Mouse (Mus musculus) myocyte (in vitro differentiated cells): Measurements from ENCODE around the gene Dhcr24. TPM values are rescaled to one million over a fixed set of nuclear protein-coding genes. Genes with fewer than 3 reads are reported as not detected.

ENCODE experiments used
- H3K27me3 ChIP-seq: one replicate; pipeline ENCODE4 v1.6.1; 2011; ENCODE audit not compliant: control insufficient read depth, insufficient read depth, insufficient read length
- H3K36me3 ChIP-seq: one replicate; pipeline ENCODE4 v1.6.1; 2011; ENCODE audit not compliant: control insufficient read depth, insufficient read depth
- H3K4me2 ChIP-seq: one replicate; pipeline ENCODE4 v1.6.1; 2011; ENCODE audit warnings: low read depth, control low read depth
- H3K4me3 ChIP-seq: one replicate; pipeline ENCODE4 v1.5.1; 2011; ENCODE audit warnings: mild to moderate bottlenecking, control low read depth, moderate library complexity
- H3K79me2 ChIP-seq: one replicate; pipeline ENCODE4 v1.6.1; 2011; ENCODE audit not compliant: control insufficient read depth, insufficient read depth
- H3ac ChIP-seq: one replicate; pipeline ENCODE4 v1.6.1; 2011; ENCODE audit not compliant: control insufficient read depth, insufficient read length
- CEBPB ChIP-seq: IDR thresholded peaks from 2 replicates; pipeline ENCODE4 v1.6.1; 2011; ENCODE audit warnings: mild to moderate bottlenecking, moderate library complexity; ENCODE audit not compliant: poor library complexity, insufficient read depth, severe bottlenecking
- E2F4 ChIP-seq: IDR thresholded peaks from one replicate; pipeline ENCODE4 v1.6.1; 2011; ENCODE audit warnings: mild to moderate bottlenecking, control low read depth, moderate library complexity; ENCODE audit not compliant: insufficient read depth
- MAX ChIP-seq: IDR thresholded peaks from one replicate; pipeline ENCODE4 v1.6.1; 2011; ENCODE audit warnings: low read depth, mild to moderate bottlenecking, control low read depth
- MYOD1 ChIP-seq, 3 experiments: IDR thresholded peaks; one replicate each; pipeline ENCODE4 v1.6.1; 2011; ENCODE audit warnings: control low read depth in 2 of 3, low read depth in 2 of 3, mild to moderate bottlenecking in 2 of 3, moderate library complexity in 1 of 3; ENCODE audit not compliant: insufficient read length in 2 of 3, control insufficient read depth in 1 of 3
- MYOG ChIP-seq, 3 experiments: IDR thresholded peaks; one replicate each; pipeline ENCODE4 v1.6.1; 2011; ENCODE audit warnings: control low read depth in 2 of 3, low read depth in 2 of 3, mild to moderate bottlenecking in 2 of 3; ENCODE audit not compliant: insufficient read length in 2 of 3, control insufficient read depth in 1 of 3, insufficient read depth in 1 of 3
- POLR2A ChIP-seq: IDR thresholded peaks from one replicate; pipeline ENCODE4 v1.6.1; 2011; ENCODE audit warnings: low read depth, mild to moderate bottlenecking, control low read depth, moderate library complexity; ENCODE audit not compliant: insufficient read length
- POLR2AphosphoS2 ChIP-seq: IDR thresholded peaks from one replicate; pipeline ENCODE4 v1.6.1; 2011; ENCODE audit warnings: low read depth, control low read depth; ENCODE audit not compliant: insufficient read length
- REST ChIP-seq: IDR thresholded peaks from one replicate; pipeline ENCODE4 v1.6.1; 2011; ENCODE audit warnings: mild to moderate bottlenecking, control low read depth, moderate library complexity; ENCODE audit not compliant: insufficient read depth, insufficient read length
- SRF ChIP-seq: IDR thresholded peaks from one replicate; pipeline ENCODE4 v1.6.1; 2011; ENCODE audit warnings: low read depth; ENCODE audit not compliant: control insufficient read depth, insufficient read length
- TCF12 ChIP-seq: IDR thresholded peaks from one replicate; pipeline ENCODE4 v1.6.1; 2011; ENCODE audit warnings: mild to moderate bottlenecking, control low read depth; ENCODE audit not compliant: poor library complexity, insufficient read depth, severe bottlenecking
- TCF3 ChIP-seq: IDR thresholded peaks from one replicate; pipeline ENCODE4 v1.6.1; 2011; ENCODE audit warnings: low read depth, control low read depth; ENCODE audit not compliant: insufficient read length
- USF1 ChIP-seq: IDR thresholded peaks from one replicate; pipeline ENCODE4 v1.6.1; 2011; ENCODE audit warnings: low read depth, mild to moderate bottlenecking, control low read depth, moderate library complexity
- polyA plus RNA-seq: library from polyadenylated mRNA; unstranded; fragments of >200 nt; fragmentation: generic; extraction: Trizol; gene quantifications from one replicate; pipeline ENCODE4 v1.2.1, GENCODE M21; 2012; ENCODE audit warnings: missing spikeins

Dhcr24 gene
- polyA plus RNA-seq, 1 experiment: 116 TPM

GRCm38 (mm10) chr4:106559343-106560212, 1.3 kb upstream of the Dhcr24 start:
- no peaks in the 10 kb centered on the region for H3K27me3 ChIP-seq
- H3K4me3 ChIP-seq: peak overlapping the region; percentile 73
- H3K79me2 ChIP-seq: peaks cover 35% of the 10 kb centered on the region
- TF ChIP-seq SRF (no peak), MYOD1 (IDR thresholded peaks at IDR 0.05; ENCODE audit: control insufficient read depth in 1 of 3, insufficient read length in 2 of 3, low read depth in 2 of 3) (no peak), POLR2A (no peak), TCF12 (no peak), MAX (no peak), REST (no peak), CEBPB (no peak), TCF3 (no peak), MYOG (IDR thresholded peaks at IDR 0.05; ENCODE audit: control insufficient read depth in 1 of 3, insufficient read depth in 1 of 3, insufficient read length in 2 of 3, low read depth in 2 of 3) (no peak), E2F4 (no peak), POLR2AphosphoS2 (no peak), USF1 (no peak)
- H3K36me3 ChIP-seq: no peaks in the 10 kb centered on the region
- H3ac ChIP-seq: no peak overlapping the region
- no peak overlapping the region for H3K4me2 ChIP-seq

- Histone ChIP-seq H3K27me3 (no peaks in the 10 kb centered on the region), H3K4me3 (peak overlapping the region; percentile 73), H3K79me2 (peaks cover 40% of the 10 kb centered on the region), H3K4me2 (peak overlapping the region; percentile 84), H3K36me3 (no peaks in the 10 kb centered on the region), H3ac (peak overlapping the region; percentile 77)
- no peak for TF ChIP-seq MYOG (IDR thresholded peaks at IDR 0.05; ENCODE audit: control insufficient read depth in 1 of 3, insufficient read depth in 1 of 3, insufficient read length in 2 of 3, low read depth in 2 of 3)
- no peak for TF ChIP-seq MAX
- TF ChIP-seq MYOD1 (IDR thresholded peaks at IDR 0.05; ENCODE audit: control insufficient read depth in 1 of 3, insufficient read length in 2 of 3, low read depth in 2 of 3): no peak
- TF ChIP-seq E2F4: no peak
These were observed 509 bp upstream of the Dhcr24 start for GRCm38 (mm10) chr4:106560213-106560845.

- peaks cover 5% of the 10 kb centered on the region for H3K36me3 ChIP-seq
- H3ac ChIP-seq: peak overlapping the region; percentile 77
- H3K79me2 ChIP-seq: peaks cover 49% of the 10 kb centered on the region
- H3K4me2 ChIP-seq: peak overlapping the region; percentile 79
- H3K4me3 ChIP-seq: peak overlapping the region; percentile 73
- no peak for TF ChIP-seq TCF3
- no peak for TF ChIP-seq POLR2AphosphoS2
- TF ChIP-seq MYOG (IDR thresholded peaks at IDR 0.05; ENCODE audit: control insufficient read depth in 1 of 3, insufficient read depth in 1 of 3, insufficient read length in 2 of 3, low read depth in 2 of 3): no peak
- TF ChIP-seq CEBPB: no peak
- no peak for TF ChIP-seq SRF
- H3K27me3 ChIP-seq: no peaks in the 10 kb centered on the region
These were observed 1.2 kb downstream of the Dhcr24 start for GRCm38 (mm10) chr4:106562006-106562405.

GRCm38 (mm10) chr4:106562837-106563790, 2.3 kb downstream of the Dhcr24 start:
- Histone ChIP-seq H3K4me3 (peak overlapping the region; percentile 73), H3K27me3 (no peaks in the 10 kb centered on the region), H3K36me3 (peaks cover 13% of the 10 kb centered on the region), H3K4me2 (peak overlapping the region; percentile 79), H3K79me2 (peaks cover 60% of the 10 kb centered on the region), H3ac (no peak overlapping the region)
- TF ChIP-seq POLR2AphosphoS2: no peak
- no peak for TF ChIP-seq SRF
- TF ChIP-seq TCF3: no peak
- TF ChIP-seq MYOD1 (IDR thresholded peaks at IDR 0.05; ENCODE audit: control insufficient read depth in 1 of 3, insufficient read length in 2 of 3, low read depth in 2 of 3): no peak
- TF ChIP-seq USF1: no peak

- no peak overlapping the region for H3K4me3 ChIP-seq
- TF ChIP-seq REST (no peak), TCF12 (no peak), MYOG (IDR thresholded peaks at IDR 0.05; ENCODE audit: control insufficient read depth in 1 of 3, insufficient read depth in 1 of 3, insufficient read length in 2 of 3, low read depth in 2 of 3) (no peak), CEBPB (no peak), USF1 (no peak), TCF3 (no peak), POLR2AphosphoS2 (no peak)
- H3K36me3 ChIP-seq: peaks cover 13% of the 10 kb centered on the region
- H3K79me2 ChIP-seq: peaks cover 68% of the 10 kb centered on the region
- H3ac ChIP-seq: no peak overlapping the region
- no peaks in the 10 kb centered on the region for H3K27me3 ChIP-seq
- H3K4me2 ChIP-seq: peak overlapping the region; percentile 16
These were observed 3.3 kb downstream of the Dhcr24 start for GRCm38 (mm10) chr4:106564161-106564560.
